Mouse (Mus musculus) forebrain, embryonic 15.5 days (tissue): ENCODE results near the gene Cadm2. TPM values are rescaled to one million over a fixed set of nuclear protein-coding genes. Genes with fewer than 3 reads are reported as not detected.

Experiments used
- ATAC-seq: fragments of 200-750 bp; cut with Nextera tagmentation; replicated peaks from 2 replicates; pipeline ENCODE4 v1.8.0; 2017; ENCODE audit warnings: mild to moderate bottlenecking, moderate TSS enrichment, moderate library complexity
- H3K27ac ChIP-seq: fragments of 300-500 bp; sonication (generic); replicated peaks from 2 replicates; pipeline ENCODE4 v1.5.1; 2015; ENCODE audit warnings: mild to moderate bottlenecking, inconsistent platforms
- H3K27me3 ChIP-seq: fragments of 300-500 bp; sonication (generic); 2 replicates; pipeline ENCODE4 v1.6.1; 2015; ENCODE audit warnings: inconsistent platforms
- H3K36me3 ChIP-seq: fragments of 300-500 bp; sonication (generic); 2 replicates; pipeline ENCODE4 v1.6.1; 2015; ENCODE audit warnings: mild to moderate bottlenecking, inconsistent platforms
- H3K4me1 ChIP-seq: fragments of 300-500 bp; sonication (generic); 2 replicates; pipeline ENCODE4 v1.6.1; 2015; ENCODE audit warnings: inconsistent platforms
- H3K4me2 ChIP-seq: fragments of 300-500 bp; sonication (generic); replicated peaks from 2 replicates; pipeline ENCODE4 v1.6.1; 2015; ENCODE audit warnings: mild to moderate bottlenecking, inconsistent platforms
- H3K4me3 ChIP-seq: fragments of 300-500 bp; sonication (generic); 2 replicates; pipeline ENCODE4 v1.5.1; 2015; ENCODE audit warnings: mild to moderate bottlenecking, inconsistent platforms
- H3K9ac ChIP-seq: fragments of 300-500 bp; sonication (generic); replicated peaks from 2 replicates; pipeline ENCODE4 v1.6.1; 2015; ENCODE audit warnings: mild to moderate bottlenecking, inconsistent platforms
- H3K9me3 ChIP-seq: fragments of 300-500 bp; sonication (generic); 2 replicates; pipeline ENCODE4 v1.6.1; 2016; ENCODE audit warnings: inconsistent platforms
- WGBS: fragments of 180-500 bp; shearing (Covaris S2); methylation state at CpG from one replicate; pipeline ENCODE4 v1.1.7; 2015; ENCODE audit warnings: mixed read lengths; 5-methylcytosine and 5-hydroxymethylcytosine counted together
- polyA plus RNA-seq: library from polyadenylated mRNA; unstranded; fragments of >200 nt; fragmentation: Nextera tagmentation; extraction: Ambion mirVana; gene quantifications from 2 replicates; pipeline ENCODE4 v1.2.1, GENCODE M21; 2015

Cadm2 gene
- polyA plus RNA-seq, 1 experiment from 2014 or later, result 36.4 TPM

GRCm38 (mm10) chr16:67467041-67467440 is 153.7 kb downstream of the Cadm2 start:
- 89% methylated on average over 3 of the region's 3 CpGs for WGBS
- H3K9ac ChIP-seq, result no peak overlapping the region
- ATAC-seq, result no peak
- no peaks in the 10 kb centered on the region for H3K4me1 ChIP-seq
- no peak overlapping the region for H3K27ac ChIP-seq
- H3K9me3 ChIP-seq, result no peaks in the 10 kb centered on the region
- no peaks in the 10 kb centered on the region for H3K27me3 ChIP-seq
- no peak overlapping the region for H3K4me2 ChIP-seq
- no peak overlapping the region for H3K4me3 ChIP-seq
- H3K36me3 ChIP-seq, result no peaks in the 10 kb centered on the region

- H3K36me3 ChIP-seq, result no peaks in the 10 kb centered on the region
- H3K9ac ChIP-seq, result no peak overlapping the region
- H3K4me1 ChIP-seq, result peaks cover 5% of the 10 kb centered on the region; the same call in 1 of the 2 replicates
- no peaks in the 10 kb centered on the region for H3K9me3 ChIP-seq
- no peaks in the 10 kb centered on the region for H3K27me3 ChIP-seq
- peak; percentile 69; the same call in 1 of the 2 replicates for ATAC-seq
- WGBS, result 27% methylated on average over 4 of the region's 4 CpGs
- no peak overlapping the region for H3K4me2 ChIP-seq
- no peak overlapping the region for H3K4me3 ChIP-seq
- no peak overlapping the region for H3K27ac ChIP-seq
These were observed 184.4 kb downstream of the Cadm2 start for GRCm38 (mm10) chr16:67436301-67436700.

GRCm38 (mm10) chr16:67425371-67425770 is 195.3 kb downstream of the Cadm2 start:
- H3K27me3 ChIP-seq, result no peaks in the 10 kb centered on the region
- 0 out of 2 replicates have a peak overlapping the region, but pooled peaks have one; percentile 9 for H3K27ac ChIP-seq
- no peak overlapping the region for H3K4me2 ChIP-seq
- no peak overlapping the region for H3K4me3 ChIP-seq
- H3K9me3 ChIP-seq, result no peaks in the 10 kb centered on the region
- 32% methylated on average over 1 of the region's 1 CpGs for WGBS
- no peaks in the 10 kb centered on the region for H3K36me3 ChIP-seq
- no peak for ATAC-seq
- peaks cover 8% of the 10 kb centered on the region; the same call in 1 of the 2 replicates for H3K4me1 ChIP-seq
- H3K9ac ChIP-seq, result no peak overlapping the region

GRCm38 (mm10) chr16:67410926-67411325 is 209.8 kb downstream of the Cadm2 start:
- Histone ChIP-seq H3K36me3 (no peaks in the 10 kb centered on the region), H3K4me2 (no peak overlapping the region), H3K9me3 (no peaks in the 10 kb centered on the region), H3K9ac (no peak overlapping the region), H3K4me3 (no peak overlapping the region), H3K4me1 (no peaks in the 10 kb centered on the region), H3K27ac (no peak overlapping the region), H3K27me3 (no peaks in the 10 kb centered on the region)
- WGBS, result 73% methylated on average over 3 of the region's 3 CpGs
- ATAC-seq, result no peak

GRCm38 (mm10) chr16:67410482-67410881 is 210.2 kb downstream of the Cadm2 start:
- Histone ChIP-seq H3K9ac (no peak overlapping the region), H3K4me2 (no peak overlapping the region), H3K27ac (no peak overlapping the region), H3K9me3 (no peaks in the 10 kb centered on the region), H3K27me3 (no peaks in the 10 kb centered on the region), H3K4me3 (no peak overlapping the region), H3K4me1 (no peaks in the 10 kb centered on the region), H3K36me3 (no peaks in the 10 kb centered on the region)
- WGBS, result 52% methylated on average over 2 of the region's 2 CpGs
- ATAC-seq, result no peak

GRCm38 (mm10) chr16:67367745-67368144 is 253.0 kb downstream of the Cadm2 start:
- no peak overlapping the region for H3K9ac ChIP-seq
- no peak overlapping the region for H3K4me3 ChIP-seq
- no peak overlapping the region for H3K4me2 ChIP-seq
- no peaks in the 10 kb centered on the region for H3K4me1 ChIP-seq
- no peak for ATAC-seq
- no peaks in the 10 kb centered on the region for H3K9me3 ChIP-seq
- H3K27ac ChIP-seq, result no peak overlapping the region
- WGBS, result 84% methylated on average over 2 of the region's 2 CpGs
- no peaks in the 10 kb centered on the region for H3K27me3 ChIP-seq
- no peaks in the 10 kb centered on the region for H3K36me3 ChIP-seq

GRCm38 (mm10) chr16:67348011-67348410 is 272.7 kb downstream of the Cadm2 start:
- H3K4me2 ChIP-seq, result no peak overlapping the region
- H3K4me1 ChIP-seq, result no peaks in the 10 kb centered on the region
- no peaks in the 10 kb centered on the region for H3K36me3 ChIP-seq
- 86% methylated on average over 5 of the region's 5 CpGs for WGBS
- no peak overlapping the region for H3K4me3 ChIP-seq
- no peak overlapping the region for H3K9ac ChIP-seq
- no peaks in the 10 kb centered on the region for H3K27me3 ChIP-seq
- ATAC-seq, result no peak
- no peak overlapping the region for H3K27ac ChIP-seq
- H3K9me3 ChIP-seq, result no peaks in the 10 kb centered on the region

GRCm38 (mm10) chr16:67347561-67347960 is 273.1 kb downstream of the Cadm2 start:
- ATAC-seq, result no peak
- no peaks in the 10 kb centered on the region for H3K4me1 ChIP-seq
- no peak overlapping the region for H3K4me2 ChIP-seq
- H3K4me3 ChIP-seq, result no peak overlapping the region
- no peaks in the 10 kb centered on the region for H3K27me3 ChIP-seq
- no peak overlapping the region for H3K9ac ChIP-seq
- H3K36me3 ChIP-seq, result no peaks in the 10 kb centered on the region
- H3K9me3 ChIP-seq, result no peaks in the 10 kb centered on the region
- no peak overlapping the region for H3K27ac ChIP-seq

- Histone ChIP-seq H3K4me3 (no peak overlapping the region), H3K36me3 (no peaks in the 10 kb centered on the region), H3K9me3 (no peaks in the 10 kb centered on the region), H3K4me2 (no peak overlapping the region), H3K27ac (no peak overlapping the region), H3K9ac (no peak overlapping the region), H3K4me1 (no peaks in the 10 kb centered on the region), H3K27me3 (no peaks in the 10 kb centered on the region)
- WGBS, result 64% methylated on average over 10 of the region's 10 CpGs
- ATAC-seq, result no peak
These were observed 274.0 kb downstream of the Cadm2 start for GRCm38 (mm10) chr16:67346621-67347290.

GRCm38 (mm10) chr16:67344194-67344593 is 276.5 kb downstream of the Cadm2 start:
- no peak overlapping the region for H3K4me3 ChIP-seq
- H3K4me2 ChIP-seq, result no peak overlapping the region
- no peaks in the 10 kb centered on the region for H3K27me3 ChIP-seq
- H3K9ac ChIP-seq, result no peak overlapping the region
- ATAC-seq, result no peak
- WGBS, result 37% methylated on average over 5 of the region's 5 CpGs
- H3K9me3 ChIP-seq, result no peaks in the 10 kb centered on the region
- no peak overlapping the region for H3K27ac ChIP-seq
- H3K4me1 ChIP-seq, result no peaks in the 10 kb centered on the region
- H3K36me3 ChIP-seq, result no peaks in the 10 kb centered on the region

GRCm38 (mm10) chr16:67311033-67311432 is 309.7 kb downstream of the Cadm2 start:
- Histone ChIP-seq H3K27ac (no peak overlapping the region), H3K4me1 (peaks cover 5% of the 10 kb centered on the region; the same call in 1 of the 2 replicates), H3K4me3 (no peak overlapping the region), H3K4me2 (no peak overlapping the region), H3K9me3 (no peaks in the 10 kb centered on the region), H3K9ac (no peak overlapping the region), H3K36me3 (no peaks in the 10 kb centered on the region), H3K27me3 (no peaks in the 10 kb centered on the region)
- WGBS, result 62% methylated on average over 2 of the region's 2 CpGs
- 0 out of 2 replicates have a peak, but pooled peaks have one; percentile 57 for ATAC-seq

GRCm38 (mm10) chr16:67284664-67285063 is 336.0 kb downstream of the Cadm2 start:
- Histone ChIP-seq H3K4me1 (no peaks in the 10 kb centered on the region), H3K4me3 (no peak overlapping the region), H3K9ac (no peak overlapping the region), H3K27ac (no peak overlapping the region), H3K36me3 (no peaks in the 10 kb centered on the region), H3K4me2 (no peak overlapping the region), H3K9me3 (no peaks in the 10 kb centered on the region), H3K27me3 (no peaks in the 10 kb centered on the region)
- WGBS, result 95% methylated on average over 3 of the region's 3 CpGs
- no peak for ATAC-seq

- H3K4me2 ChIP-seq, result no peak overlapping the region
- H3K4me1 ChIP-seq, result no peaks in the 10 kb centered on the region
- ATAC-seq, result no peak
- no peaks in the 10 kb centered on the region for H3K9me3 ChIP-seq
- H3K9ac ChIP-seq, result no peak overlapping the region
- no peak overlapping the region for H3K4me3 ChIP-seq
- no peaks in the 10 kb centered on the region for H3K27me3 ChIP-seq
- 70% methylated on average over 5 of the region's 5 CpGs for WGBS
- H3K36me3 ChIP-seq, result no peaks in the 10 kb centered on the region
- no peak overlapping the region for H3K27ac ChIP-seq
These were observed 377.1 kb downstream of the Cadm2 start for GRCm38 (mm10) chr16:67243598-67243997.
